Mouse (Mus musculus) midbrain, embryonic 15.5 days (tissue): ENCODE data around the gene Olfr420. TPM values are rescaled to one million over a fixed set of nuclear protein-coding genes. Genes with fewer than 3 reads are reported as not detected.

Source experiments
- ATAC-seq: fragments of 200-750 bp; cut with Nextera tagmentation; replicated peaks from 2 replicates; pipeline ENCODE4 v1.8.0; 2017; ENCODE audit warnings: moderate TSS enrichment
- H3K27ac ChIP-seq: fragments of 300-500 bp; sonication (generic); 2 replicates; pipeline ENCODE4 v1.5.1; 2015; ENCODE audit warnings: mild to moderate bottlenecking, inconsistent platforms
- H3K27me3 ChIP-seq: fragments of 300-500 bp; sonication (generic); replicated peaks from 2 replicates; pipeline ENCODE4 v1.6.1; 2015; ENCODE audit warnings: inconsistent platforms
- H3K36me3 ChIP-seq: fragments of 300-500 bp; sonication (generic); replicated peaks from 2 replicates; pipeline ENCODE4 v1.6.1; 2015; ENCODE audit warnings: inconsistent platforms
- H3K4me1 ChIP-seq: fragments of 300-500 bp; sonication (generic); 2 replicates; pipeline ENCODE4 v1.6.1; 2015; ENCODE audit warnings: inconsistent platforms
- H3K4me2 ChIP-seq: fragments of 300-500 bp; sonication (generic); 2 replicates; pipeline ENCODE4 v1.6.1; 2015; ENCODE audit warnings: inconsistent platforms, mild to moderate bottlenecking, moderate library complexity
- H3K4me3 ChIP-seq: fragments of 300-500 bp; sonication (generic); 2 replicates; pipeline ENCODE4 v1.5.1; 2015; ENCODE audit warnings: mild to moderate bottlenecking, inconsistent platforms
- H3K9ac ChIP-seq: fragments of 300-500 bp; sonication (generic); 2 replicates; pipeline ENCODE4 v1.6.1; 2015; ENCODE audit warnings: mild to moderate bottlenecking, inconsistent platforms
- H3K9me3 ChIP-seq: fragments of 300-500 bp; sonication (generic); 2 replicates; pipeline ENCODE4 v1.6.1; 2016; ENCODE audit warnings: inconsistent platforms
- WGBS: fragments of 180-500 bp; shearing (Covaris S2); methylation state at CpG from one replicate; pipeline ENCODE4 v1.1.7; 2015; ENCODE audit warnings: mixed read lengths; 5-methylcytosine and 5-hydroxymethylcytosine counted together
- polyA plus RNA-seq: library from polyadenylated mRNA; unstranded; fragments of >200 nt; fragmentation: Nextera tagmentation; extraction: Ambion mirVana; gene quantifications from 2 replicates; pipeline ENCODE4 v1.2.1, GENCODE M21; 2015

Olfr420 gene
- polyA plus RNA-seq, result not detected in 2 replicates

DNA sequence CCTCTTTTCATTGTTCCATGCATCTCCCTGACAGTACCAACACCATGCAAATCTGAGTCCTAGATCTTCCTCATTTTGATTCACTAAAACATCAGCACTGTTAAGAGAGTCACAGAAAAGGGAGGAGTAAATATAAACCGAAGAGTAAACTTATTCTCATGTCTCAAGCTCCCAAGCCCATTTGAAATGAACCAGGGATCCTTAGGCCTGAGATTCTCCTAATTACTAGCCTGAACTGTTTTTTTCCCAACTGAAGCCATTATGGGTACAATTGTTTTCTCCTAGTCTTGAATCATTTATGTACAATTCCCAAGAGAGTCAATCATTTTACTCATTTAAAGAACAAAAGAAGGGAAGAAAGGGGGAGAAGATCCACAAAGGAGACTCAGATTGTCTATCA lies at the start of gene Olfr420:
Olfr420 (plus strand) TSS at position 301 of the 400 bp plus-strand sequence.
- no peaks in the 10 kb centered on the region for H3K4me1 ChIP-seq

DNA sequence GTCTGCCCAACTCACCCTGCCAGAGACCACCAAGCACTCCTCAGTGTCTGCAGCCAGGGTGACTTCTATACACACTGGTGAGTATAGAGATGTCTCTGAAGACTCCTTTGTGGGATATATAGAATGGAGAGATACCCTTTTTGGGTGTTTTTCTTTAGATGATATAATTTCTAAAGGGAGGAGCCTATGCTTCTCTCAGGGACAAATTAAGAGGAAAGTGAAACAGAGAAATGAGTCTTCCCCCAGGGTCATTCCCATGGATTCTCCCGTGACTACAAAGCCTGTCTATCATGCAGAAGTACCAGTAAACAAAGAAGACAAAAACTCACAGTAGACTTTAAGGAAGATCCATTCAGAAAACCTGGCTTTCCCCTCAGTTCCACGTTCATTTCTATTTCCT lies 34.4 kb upstream of the Olfr420 start, which contains the start of gene Olfr231:
Olfr231 (minus strand) TSS at position 101 of the 400 bp plus-strand sequence.
- Histone ChIP-seq H3K4me2 (no peak within 1 kb of the TSS), H3K27me3 (no peaks in the 10 kb centered on the region), H3K4me1 (no peaks in the 10 kb centered on the region), H3K36me3 (no peaks in the 10 kb centered on the region), H3K4me3 (no peak within 1 kb of the TSS), H3K9me3 (no peaks in the 10 kb centered on the region), H3K27ac (no peak within 1 kb of the TSS), H3K9ac (no peak within 1 kb of the TSS)
- WGBS, result 54% methylated on average over 2 of the region's 2 CpGs
- ATAC-seq, result no peak

More for the DNA sequence above, at the start of gene Olfr420:
- 84% methylated on average over 1 of the region's 1 CpGs for WGBS
- Histone ChIP-seq H3K27ac (no peak within 1 kb of the TSS), H3K9me3 (no peaks in the 10 kb centered on the region), H3K4me2 (no peak within 1 kb of the TSS), H3K27me3 (no peaks in the 10 kb centered on the region), H3K9ac (no peak within 1 kb of the TSS), H3K4me3 (no peak within 1 kb of the TSS), H3K36me3 (no peaks in the 10 kb centered on the region)
- ATAC-seq, result no peak

DNA sequence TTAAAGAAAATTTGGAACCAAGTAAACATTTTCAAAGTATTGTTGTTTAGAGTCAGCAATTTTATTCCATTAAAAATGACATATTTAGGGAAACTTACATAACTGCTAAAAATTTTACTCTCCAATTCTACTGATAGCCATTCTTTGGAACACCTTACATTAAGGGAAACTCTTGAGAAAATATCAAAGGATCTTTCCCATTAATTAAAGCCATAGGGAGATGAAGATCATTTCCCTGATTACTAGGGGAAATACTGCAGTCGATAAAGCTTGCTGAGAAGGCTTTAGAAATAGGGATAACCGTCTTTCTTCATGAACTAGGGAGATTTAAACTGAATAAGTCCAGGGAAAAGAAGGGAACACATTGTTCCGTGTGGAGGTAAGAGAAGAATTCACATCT lies 24.2 kb upstream of the Olfr420 start, which contains the start of gene Olfr424:
Olfr424 (plus strand) TSS at position 301 of the 400 bp plus-strand sequence.
- ATAC-seq, result no peak
- Histone ChIP-seq H3K4me3 (no peak within 1 kb of the TSS), H3K27ac (no peak within 1 kb of the TSS), H3K9me3 (no peaks in the 10 kb centered on the region), H3K9ac (no peak within 1 kb of the TSS), H3K27me3 (no peaks in the 10 kb centered on the region), H3K4me1 (no peaks in the 10 kb centered on the region), H3K4me2 (no peak within 1 kb of the TSS), H3K36me3 (no peaks in the 10 kb centered on the region)
- 72% methylated on average over 3 of the region's 3 CpGs for WGBS

DNA sequence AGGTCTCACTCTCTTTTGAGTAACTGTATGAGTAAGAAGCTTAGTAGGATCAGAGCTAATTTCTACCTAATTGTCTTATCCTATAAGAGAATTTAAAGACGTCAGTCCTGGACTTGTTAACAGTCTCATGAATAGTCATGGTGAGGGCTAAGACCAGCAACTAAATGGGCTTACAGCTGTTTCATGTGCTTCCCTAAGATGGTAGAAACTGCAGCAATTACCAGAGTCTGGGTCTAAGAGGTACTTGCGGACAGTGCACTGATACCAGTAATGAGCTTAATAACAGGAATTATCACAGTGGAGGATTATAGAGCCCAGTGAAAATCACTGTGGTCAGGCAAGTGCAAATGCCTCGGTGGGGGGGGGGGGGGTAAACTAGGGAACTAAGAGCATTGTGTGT lies 23.4 kb upstream of the Olfr420 start:
- Histone ChIP-seq H3K36me3 (no peaks in the 10 kb centered on the region), H3K9me3 (no peaks in the 10 kb centered on the region), H3K27ac (no peak overlapping the region), H3K4me1 (no peaks in the 10 kb centered on the region), H3K27me3 (no peaks in the 10 kb centered on the region), H3K4me2 (no peak overlapping the region), H3K4me3 (no peak overlapping the region), H3K9ac (no peak overlapping the region)
- no peak for ATAC-seq
- WGBS, result 42% methylated on average over 3 of the region's 3 CpGs

DNA sequence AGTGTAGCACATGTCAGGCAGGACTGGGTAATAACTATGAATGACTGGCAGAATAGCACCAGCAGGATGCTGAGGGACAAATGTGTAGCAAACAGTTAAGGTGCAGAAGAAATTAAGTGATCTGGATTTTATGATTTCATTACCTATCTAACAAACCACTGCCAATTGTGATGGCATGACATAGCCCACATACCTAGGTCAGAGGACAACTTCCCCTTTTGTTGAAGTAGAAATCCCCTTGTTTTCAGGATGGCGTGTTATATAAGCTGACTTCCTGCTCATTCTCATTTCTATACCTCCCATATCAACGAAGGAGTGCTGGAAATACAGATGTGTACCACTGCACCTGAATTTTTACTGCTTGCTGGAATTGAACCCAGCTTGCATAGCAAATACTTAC lies 14.0 kb upstream of the Olfr420 start:
- Histone ChIP-seq H3K9ac (no peak overlapping the region), H3K36me3 (no peaks in the 10 kb centered on the region), H3K4me3 (no peak overlapping the region), H3K4me2 (no peak overlapping the region), H3K4me1 (no peaks in the 10 kb centered on the region), H3K27ac (no peak overlapping the region), H3K9me3 (no peaks in the 10 kb centered on the region), H3K27me3 (no peaks in the 10 kb centered on the region)
- WGBS, result 75% methylated on average over 2 of the region's 2 CpGs
- no peak for ATAC-seq

DNA sequence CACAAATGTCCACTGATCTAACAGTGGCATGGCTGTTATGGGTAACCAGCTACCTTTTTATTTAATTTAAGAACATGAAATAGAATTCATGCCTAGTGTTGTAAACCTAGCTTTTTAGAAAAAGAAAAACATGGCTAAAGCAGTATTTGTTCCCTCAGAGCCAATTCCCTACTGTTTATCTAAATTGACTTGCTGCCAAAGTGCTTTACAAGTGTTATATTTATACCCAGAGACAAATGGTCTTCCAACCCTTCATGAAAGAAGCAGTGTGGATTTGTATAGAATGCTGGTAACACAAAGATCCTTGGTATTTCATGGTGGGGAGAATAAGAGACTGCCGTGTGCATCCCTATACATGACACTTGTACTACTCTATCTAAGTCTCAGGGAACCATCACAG lies 8.7 kb upstream of the Olfr420 start:
- Histone ChIP-seq H3K27me3 (no peaks in the 10 kb centered on the region), H3K4me3 (no peak overlapping the region), H3K4me1 (no peaks in the 10 kb centered on the region), H3K36me3 (no peaks in the 10 kb centered on the region), H3K9me3 (no peaks in the 10 kb centered on the region), H3K27ac (no peak overlapping the region), H3K9ac (no peak overlapping the region), H3K4me2 (no peak overlapping the region)
- WGBS, result 77% methylated on average over 1 of the region's 1 CpGs
- ATAC-seq, result no peak

DNA sequence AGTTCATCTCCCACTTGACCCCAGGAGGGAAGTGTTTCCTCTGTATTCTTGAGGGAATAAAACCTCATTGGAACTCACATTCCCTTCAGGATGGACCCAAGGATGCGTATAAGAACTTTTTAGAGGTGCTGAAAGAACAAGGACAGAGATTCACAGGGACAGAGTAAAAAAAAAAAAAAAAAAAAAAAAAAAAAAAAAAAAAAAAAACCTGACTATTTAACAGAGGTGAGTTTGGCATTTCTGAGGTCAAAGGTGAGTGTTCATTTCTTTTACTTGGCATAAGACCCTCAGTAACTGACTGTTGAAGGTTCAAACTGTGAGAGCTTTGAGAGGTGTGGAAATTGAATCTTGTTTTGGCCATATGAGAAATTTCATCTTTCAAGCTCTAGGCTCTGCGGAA lies 6.1 kb upstream of the Olfr420 start:
- Histone ChIP-seq H3K27ac (no peak overlapping the region), H3K27me3 (no peaks in the 10 kb centered on the region), H3K36me3 (no peaks in the 10 kb centered on the region), H3K4me3 (no peak overlapping the region), H3K9ac (no peak overlapping the region), H3K4me1 (no peaks in the 10 kb centered on the region), H3K4me2 (no peak overlapping the region), H3K9me3 (no peaks in the 10 kb centered on the region)
- WGBS, result 76% methylated on average over 2 of the region's 2 CpGs
- no peak for ATAC-seq

DNA sequence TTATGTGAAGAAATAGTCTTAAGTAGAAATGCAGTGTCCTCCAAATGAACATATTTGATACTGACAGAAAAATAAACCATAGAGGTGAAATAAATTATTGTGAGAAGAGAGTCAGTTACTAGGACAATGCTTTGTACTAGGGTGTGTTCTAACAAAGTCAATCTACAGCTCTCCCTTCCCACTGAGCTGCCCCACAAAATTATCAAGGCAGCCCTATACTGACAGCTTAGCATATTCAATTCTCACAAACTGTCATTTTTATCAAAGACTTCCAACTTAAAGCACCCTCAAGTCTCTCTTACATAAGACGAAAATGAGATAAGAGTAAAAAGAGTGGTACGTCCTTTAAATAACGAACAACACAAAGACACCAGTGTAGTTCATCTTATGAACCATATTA lies 2.2 kb downstream of the Olfr420 start:
- 90% methylated on average over 3 of the region's 3 CpGs for whole genome bisulfite sequencing
- no peaks in the 10 kb centered on the region for H3K4me1 ChIP-seq
- no peaks in the 10 kb centered on the region for H3K27me3 ChIP-seq
- no peak overlapping the region for H3K9ac ChIP-seq
- H3K4me3 ChIP-seq, result no peak overlapping the region
- no peaks in the 10 kb centered on the region for H3K9me3 ChIP-seq
- no peak for ATAC-seq
- no peak overlapping the region for H3K4me2 ChIP-seq
- no peak overlapping the region for H3K27ac ChIP-seq
- no peaks in the 10 kb centered on the region for H3K36me3 ChIP-seq

DNA sequence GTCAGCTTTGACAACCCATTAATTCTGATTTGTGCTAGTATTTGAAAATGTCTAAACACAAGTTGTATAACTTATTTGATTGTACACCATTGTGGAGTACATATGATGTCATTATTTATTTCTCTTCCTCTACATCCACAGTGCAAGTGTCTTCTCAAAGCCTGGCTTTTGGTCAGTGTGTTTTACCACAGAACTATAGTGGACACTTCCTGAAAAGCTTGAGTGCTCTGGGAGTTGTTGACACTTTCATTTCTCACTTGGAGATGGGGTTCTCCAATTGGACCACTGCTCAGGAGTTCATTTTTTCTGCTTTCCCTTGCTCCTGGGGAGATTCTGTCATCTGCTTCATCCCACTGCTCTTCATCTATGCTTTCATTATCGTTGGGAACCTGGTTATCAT lies 3.1 kb downstream of the Olfr420 start:
- Histone ChIP-seq H3K27me3 (no peaks in the 10 kb centered on the region), H3K36me3 (no peaks in the 10 kb centered on the region), H3K4me2 (no peak overlapping the region), H3K4me1 (no peaks in the 10 kb centered on the region), H3K9ac (no peak overlapping the region), H3K9me3 (no peaks in the 10 kb centered on the region), H3K27ac (no peak overlapping the region), H3K4me3 (no peak overlapping the region)
- 91% methylated on average over 1 of the region's 1 CpGs for WGBS
- ATAC-seq, result no peak

DNA sequence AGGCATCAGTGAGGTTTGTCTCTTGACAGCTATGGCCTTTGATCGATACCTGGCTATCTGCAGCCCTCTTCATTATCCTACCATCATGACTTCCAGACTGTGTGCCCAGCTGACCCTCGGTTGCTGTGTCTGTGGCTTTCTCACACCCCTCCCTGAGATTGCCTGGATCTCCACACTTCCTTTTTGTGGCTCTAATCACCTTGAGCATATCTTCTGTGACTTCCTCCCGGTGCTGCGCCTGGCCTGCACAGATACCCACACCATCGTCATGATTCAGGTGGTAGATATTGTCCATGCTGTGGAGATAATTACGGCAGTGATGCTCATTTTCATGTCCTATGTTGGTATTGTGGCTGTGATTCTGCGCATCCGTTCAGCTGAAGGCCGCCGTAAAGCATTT lies 3.7 kb downstream of the Olfr420 start:
- Histone ChIP-seq H3K9ac (no peak overlapping the region), H3K36me3 (no peaks in the 10 kb centered on the region), H3K27me3 (no peaks in the 10 kb centered on the region), H3K4me3 (no peak overlapping the region), H3K4me1 (no peaks in the 10 kb centered on the region), H3K4me2 (no peak overlapping the region), H3K9me3 (no peaks in the 10 kb centered on the region), H3K27ac (no peak overlapping the region)
- ATAC-seq, result no peak
- WGBS, result 96% methylated on average over 10 of the region's 10 CpGs

DNA sequence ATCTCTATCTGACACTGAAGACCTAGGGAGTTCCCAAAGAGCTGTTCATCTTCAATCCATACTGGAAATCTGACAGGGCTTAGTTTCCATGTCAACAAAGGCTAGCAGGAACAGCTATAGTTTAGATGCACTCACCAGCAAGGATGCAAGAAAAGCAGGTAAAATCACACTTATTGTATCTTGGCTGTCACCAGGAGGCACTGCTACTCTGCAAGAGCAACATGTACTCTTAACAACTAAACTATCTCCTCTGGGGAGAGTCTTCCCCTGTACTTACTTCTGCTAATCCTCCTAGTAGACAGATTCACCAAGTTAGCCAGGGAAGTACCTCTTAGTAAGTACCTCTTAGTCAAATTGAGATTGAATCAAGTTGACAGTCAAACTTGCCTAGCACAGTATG lies 13.6 kb downstream of the Olfr420 start:
- Histone ChIP-seq H3K27me3 (no peaks in the 10 kb centered on the region), H3K4me2 (no peak overlapping the region)
- no peak for ATAC-seq

DNA sequence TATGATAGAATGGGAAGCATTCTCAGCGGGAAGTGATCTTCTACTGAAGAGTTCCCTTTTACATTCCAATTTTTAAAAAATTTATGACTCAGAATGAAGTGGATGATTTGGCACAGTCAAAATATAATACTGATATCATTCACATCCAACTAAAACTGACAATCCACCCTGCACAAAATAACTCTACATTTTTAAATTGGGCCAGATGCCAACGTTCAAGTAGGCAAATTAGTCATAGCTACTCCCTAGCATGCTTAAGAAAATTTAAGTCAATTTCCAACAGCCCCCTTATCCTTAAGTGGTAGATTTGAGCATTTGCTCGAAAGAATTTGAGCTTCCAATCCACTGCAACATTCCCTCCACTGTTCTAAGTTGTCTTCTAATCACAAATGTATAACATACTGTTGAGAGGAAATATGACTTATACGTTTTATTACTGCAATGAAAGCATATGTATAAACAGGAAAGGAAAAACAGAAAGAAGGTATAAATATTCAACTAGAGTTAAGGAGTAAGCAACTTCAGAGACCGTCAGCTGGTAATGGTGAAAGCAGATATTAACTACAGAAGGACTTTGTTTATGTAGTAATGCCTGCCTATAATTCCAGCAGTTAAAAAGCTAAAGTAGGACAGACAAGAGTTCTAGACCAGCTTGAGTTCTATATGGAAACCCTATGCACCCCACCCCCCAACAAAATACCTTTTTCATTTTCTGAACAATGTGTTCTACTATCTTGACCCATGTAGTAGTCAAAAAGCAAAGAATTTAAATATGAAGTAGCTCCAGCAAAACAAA lies 15.5 kb downstream of the Olfr420 start:
- no peak overlapping the region for H3K27ac ChIP-seq
- 87% methylated on average over 5 of the region's 5 CpGs for WGBS
- ATAC-seq, result no peak

More for the DNA sequence above, 13.6 kb downstream of the Olfr420 start:
- Histone ChIP-seq H3K9me3 (no peaks in the 10 kb centered on the region), H3K36me3 (no peaks in the 10 kb centered on the region), H3K9ac (no peak overlapping the region), H3K27ac (no peak overlapping the region), H3K4me1 (no peaks in the 10 kb centered on the region), H3K4me3 (no peak overlapping the region)

DNA sequence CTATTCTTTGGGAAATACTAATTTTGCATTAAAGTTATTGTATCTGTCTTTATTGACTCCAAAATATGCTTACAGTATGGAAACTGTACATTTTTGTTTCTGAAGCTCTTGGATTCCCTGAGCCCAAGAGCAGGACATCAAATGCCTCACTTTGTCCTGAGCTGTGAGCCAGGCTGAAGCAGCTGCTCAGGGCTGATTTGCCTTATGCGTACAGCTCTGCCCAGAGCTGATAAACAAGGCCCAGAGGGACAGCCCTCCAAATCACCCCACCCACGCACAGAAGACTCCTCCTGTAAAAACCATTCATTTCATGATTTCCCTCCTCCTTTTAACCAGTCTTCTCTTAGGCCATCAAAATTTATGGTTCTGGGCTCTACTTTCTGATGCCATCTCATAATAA lies 16.1 kb downstream of the Olfr420 start:
- no peak overlapping the region for H3K4me3 ChIP-seq
- 49% methylated on average over 2 of the region's 2 CpGs for WGBS
- H3K9me3 ChIP-seq, result no peaks in the 10 kb centered on the region
- no peak overlapping the region for H3K27ac ChIP-seq
- H3K4me2 ChIP-seq, result no peak overlapping the region
- no peaks in the 10 kb centered on the region for H3K4me1 ChIP-seq
- H3K36me3 ChIP-seq, result no peaks in the 10 kb centered on the region
- ATAC-seq, result no peak
- H3K27me3 ChIP-seq, result no peaks in the 10 kb centered on the region
- H3K9ac ChIP-seq, result no peak overlapping the region

More for the DNA sequence above, 15.5 kb downstream of the Olfr420 start:
- no peak overlapping the region for H3K4me2 ChIP-seq
- H3K4me3 ChIP-seq, result no peak overlapping the region
- no peaks in the 10 kb centered on the region for H3K27me3 ChIP-seq
- H3K4me1 ChIP-seq, result no peaks in the 10 kb centered on the region
- H3K9me3 ChIP-seq, result no peaks in the 10 kb centered on the region
- no peaks in the 10 kb centered on the region for H3K36me3 ChIP-seq
- no peak overlapping the region for H3K9ac ChIP-seq
